Mouse (Mus musculus): Measurements from ENCODE around the gene Fbxo2.
A peak's percentile ranks its signal among the peaks of the same experiment; 100 is the strongest.

Gene Fbxo2

DNA sequence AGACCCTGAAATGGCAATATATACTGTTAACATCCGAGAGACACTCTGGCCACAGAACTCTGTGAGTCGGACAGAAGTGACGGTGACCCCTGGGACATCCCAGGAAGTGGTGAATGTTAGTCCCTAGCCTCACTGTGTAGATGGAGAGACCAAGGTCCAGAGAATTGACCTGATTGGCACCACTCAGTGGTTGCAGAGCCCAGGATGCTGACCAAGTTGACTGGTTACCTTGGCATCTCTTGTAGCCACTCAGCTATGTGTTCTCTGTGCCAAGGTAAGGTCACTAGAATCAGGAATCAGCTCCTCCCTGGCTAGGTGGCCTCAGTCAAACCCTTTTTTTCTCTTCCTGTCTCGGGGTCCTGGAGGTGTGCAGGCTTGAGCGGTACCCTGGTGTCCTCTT, 16.7 kb upstream of the Fbxo2 start:
- no peak for DNase-seq (ENCODE audit: low spot score)

DNA sequence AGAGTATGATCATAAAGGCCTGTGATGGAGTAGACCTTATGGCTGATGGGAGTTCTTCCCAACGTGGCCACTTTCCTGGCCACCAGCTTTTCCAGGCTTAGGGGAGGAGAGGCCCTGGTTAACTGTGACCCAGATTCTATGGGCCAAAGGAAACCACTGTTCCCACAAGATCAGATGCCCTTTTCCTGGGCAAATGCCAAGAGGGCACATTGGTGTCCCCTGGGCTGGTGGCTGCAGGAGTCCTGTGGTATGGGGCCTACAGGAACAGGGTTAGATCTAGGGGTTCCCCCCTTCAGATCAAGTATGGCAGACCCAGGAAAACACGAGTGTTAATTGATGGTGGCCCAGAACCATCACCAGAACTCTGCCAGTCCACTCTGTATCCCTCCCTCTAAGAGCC, 12.7 kb upstream of the Fbxo2 start:
- no peak for DNase-seq (ENCODE audit: low spot score)

DNA sequence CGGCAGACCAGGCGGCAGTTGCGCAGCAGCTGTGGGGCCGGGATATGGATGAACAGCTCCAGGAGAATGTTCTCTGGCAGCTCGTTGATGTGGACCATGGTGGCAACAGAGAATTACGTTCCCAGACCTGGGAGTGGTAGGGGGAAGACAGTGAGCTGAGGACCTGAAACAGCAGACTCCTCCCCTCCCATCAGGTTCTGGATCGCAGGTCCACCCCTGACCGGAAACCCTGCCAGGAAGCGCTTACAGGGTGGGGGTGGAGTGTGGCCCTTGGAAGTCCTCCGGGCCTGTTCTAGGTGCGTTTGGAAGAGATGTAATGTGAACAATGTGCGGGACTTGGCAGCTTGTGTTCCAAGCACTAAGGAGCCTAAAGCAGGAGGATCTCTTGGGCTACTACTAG, 10.9 kb upstream of the Fbxo2 start:
- DNase-seq (ENCODE audit: low spot score), result no peak

DNA sequence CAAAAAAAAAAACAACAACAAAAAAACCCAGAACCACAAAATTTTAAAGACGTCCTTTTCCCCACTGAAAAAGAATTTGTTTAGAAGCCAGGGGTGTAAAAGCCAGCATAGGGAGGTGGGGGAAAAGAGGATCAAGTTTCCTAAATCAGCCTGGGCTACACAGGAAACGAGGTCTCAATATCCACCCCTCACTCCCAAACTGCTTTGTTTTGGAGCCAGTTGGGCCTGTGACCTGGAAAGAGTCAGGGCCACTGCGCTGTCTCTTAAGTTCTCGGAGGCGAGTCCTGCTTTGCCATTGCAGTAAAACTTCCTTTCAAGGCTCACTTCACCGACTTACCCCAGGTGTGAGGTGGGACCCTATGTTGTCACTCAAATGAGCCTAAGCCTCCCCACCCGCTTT, 10.2 kb upstream of the Fbxo2 start:
- DNase-seq (ENCODE audit: low spot score), result no peak

DNA sequence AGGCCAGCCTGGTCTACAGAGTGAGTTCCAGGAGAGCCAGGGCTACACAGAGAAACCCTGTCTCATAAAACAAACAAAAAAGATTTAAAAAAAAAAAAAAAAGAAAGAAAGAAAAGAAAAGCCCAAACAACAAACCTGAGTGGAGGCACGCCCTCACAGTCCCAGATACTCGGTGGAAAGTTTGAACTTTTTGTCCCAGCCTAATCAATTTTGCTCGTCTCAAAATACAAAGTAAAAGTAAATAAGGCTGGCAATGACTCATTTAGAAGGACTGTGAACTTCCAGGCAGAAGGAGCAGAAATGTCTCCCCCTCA, 9.5 kb upstream of the Fbxo2 start:
- no peak for DNase-seq (ENCODE audit: low spot score)

DNA sequence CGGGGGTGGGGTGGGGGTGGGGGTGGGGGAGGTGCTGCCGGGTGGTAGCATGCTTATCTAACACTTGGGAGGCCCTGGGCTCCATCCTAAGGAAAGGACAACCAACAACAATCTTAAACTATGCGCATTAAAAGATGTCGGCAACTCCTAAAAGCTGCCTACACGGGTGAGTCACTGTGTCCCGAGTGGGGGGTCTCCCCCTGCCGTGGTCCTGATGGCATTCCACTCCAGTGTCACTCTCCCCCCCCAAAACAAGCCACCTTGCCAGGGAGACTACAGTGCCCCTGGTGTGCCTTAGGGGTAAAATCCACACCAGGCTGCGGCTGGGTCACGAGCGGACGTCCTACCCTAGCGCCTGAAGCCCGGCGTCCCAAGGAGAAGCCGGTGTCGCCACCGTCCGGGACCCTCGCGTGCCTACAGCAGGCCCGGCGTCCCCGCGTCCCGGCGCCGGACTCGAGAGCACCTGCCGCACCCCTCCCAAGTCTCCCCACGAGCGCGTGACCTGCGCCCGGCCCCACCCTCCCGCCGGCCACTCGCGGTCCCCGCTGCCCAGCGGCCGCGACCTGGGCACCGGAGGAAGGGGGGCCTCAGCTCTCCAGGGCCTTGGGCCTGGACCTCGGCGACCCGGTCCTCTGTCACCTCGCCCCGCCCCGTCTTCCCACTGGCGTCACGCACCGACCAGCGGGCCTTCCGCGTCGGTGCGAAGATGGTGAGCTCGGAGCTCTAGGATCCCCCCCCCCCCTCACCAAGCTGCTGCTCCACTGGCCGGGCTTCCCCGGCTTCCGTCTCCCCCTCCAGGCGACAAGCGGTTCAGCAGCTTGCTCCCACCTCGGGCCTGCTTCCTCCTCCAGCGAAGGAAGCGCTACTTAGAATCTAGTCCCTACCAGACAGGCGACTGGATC, 8.9 kb upstream of the Fbxo2 start, which contains the start of gene Fbxo6:
Gene Fbxo6, minus strand, starts transcription at position 874 of the 902 bp plus-strand sequence.
- peak; percentile 92 for DNase-seq (ENCODE audit: low spot score)

DNA sequence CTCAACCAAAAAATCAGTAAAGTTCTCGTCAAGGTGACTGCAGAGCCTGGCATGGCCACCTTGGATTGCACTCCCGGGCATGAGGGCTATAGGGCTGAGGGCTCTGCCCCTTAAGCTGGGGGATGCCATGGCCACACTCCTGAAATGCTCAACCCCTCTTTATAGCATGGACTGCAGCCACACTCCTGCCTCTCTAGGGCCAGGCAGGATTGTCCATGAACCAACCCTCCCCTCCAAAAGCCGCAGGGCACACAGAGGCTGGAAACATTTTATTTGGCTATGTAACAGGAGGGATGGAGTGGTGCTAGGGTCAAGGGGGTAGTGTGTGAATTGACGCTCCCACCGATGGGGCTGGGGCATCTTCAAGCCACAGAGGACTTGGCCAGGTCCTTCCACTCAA, 7.9 kb upstream of the Fbxo2 start:
- no peak for DNase-seq (ENCODE audit: low spot score)

DNA sequence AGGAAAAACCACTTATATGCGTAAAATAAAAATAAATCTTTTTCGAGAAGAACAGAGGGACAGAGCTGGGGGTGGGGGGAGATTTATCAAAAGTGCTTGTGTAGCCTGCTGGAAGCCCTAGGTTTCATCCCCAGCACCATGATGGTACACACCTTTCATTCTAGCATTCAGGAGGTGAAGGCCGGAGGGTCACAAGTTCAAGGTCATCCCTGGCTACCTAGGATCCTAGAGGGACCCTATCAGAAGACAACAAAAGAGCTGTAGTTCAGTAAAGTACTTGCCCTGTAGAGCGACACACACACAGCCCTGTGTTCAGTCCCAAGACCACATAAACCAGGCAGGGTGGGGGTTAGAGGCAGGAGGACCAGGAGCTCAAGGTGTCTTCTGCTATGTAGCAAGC, 6.4 kb upstream of the Fbxo2 start:
- DNase-seq (ENCODE audit: low spot score), result no peak

DNA sequence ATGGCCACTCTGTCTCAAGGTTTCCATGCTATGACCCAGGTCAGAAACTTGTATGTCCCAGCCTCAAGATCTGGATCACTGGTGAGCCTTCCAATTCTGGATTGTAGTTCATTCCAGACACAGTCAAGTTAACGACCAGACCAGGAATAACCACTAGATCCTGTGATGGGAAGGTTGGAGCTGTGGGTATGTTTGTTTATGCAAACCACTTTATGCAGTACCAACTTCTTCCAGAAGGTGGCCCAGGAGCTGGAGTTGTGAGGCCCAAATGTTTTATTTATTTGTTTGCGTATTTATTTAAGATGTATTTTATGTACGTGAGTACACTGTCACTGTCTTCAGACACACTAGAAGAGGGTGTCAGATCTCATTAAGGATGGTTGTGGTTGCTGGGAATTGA, 5.4 kb upstream of the Fbxo2 start:
- DNase-seq (ENCODE audit: low spot score), result no peak

DNA sequence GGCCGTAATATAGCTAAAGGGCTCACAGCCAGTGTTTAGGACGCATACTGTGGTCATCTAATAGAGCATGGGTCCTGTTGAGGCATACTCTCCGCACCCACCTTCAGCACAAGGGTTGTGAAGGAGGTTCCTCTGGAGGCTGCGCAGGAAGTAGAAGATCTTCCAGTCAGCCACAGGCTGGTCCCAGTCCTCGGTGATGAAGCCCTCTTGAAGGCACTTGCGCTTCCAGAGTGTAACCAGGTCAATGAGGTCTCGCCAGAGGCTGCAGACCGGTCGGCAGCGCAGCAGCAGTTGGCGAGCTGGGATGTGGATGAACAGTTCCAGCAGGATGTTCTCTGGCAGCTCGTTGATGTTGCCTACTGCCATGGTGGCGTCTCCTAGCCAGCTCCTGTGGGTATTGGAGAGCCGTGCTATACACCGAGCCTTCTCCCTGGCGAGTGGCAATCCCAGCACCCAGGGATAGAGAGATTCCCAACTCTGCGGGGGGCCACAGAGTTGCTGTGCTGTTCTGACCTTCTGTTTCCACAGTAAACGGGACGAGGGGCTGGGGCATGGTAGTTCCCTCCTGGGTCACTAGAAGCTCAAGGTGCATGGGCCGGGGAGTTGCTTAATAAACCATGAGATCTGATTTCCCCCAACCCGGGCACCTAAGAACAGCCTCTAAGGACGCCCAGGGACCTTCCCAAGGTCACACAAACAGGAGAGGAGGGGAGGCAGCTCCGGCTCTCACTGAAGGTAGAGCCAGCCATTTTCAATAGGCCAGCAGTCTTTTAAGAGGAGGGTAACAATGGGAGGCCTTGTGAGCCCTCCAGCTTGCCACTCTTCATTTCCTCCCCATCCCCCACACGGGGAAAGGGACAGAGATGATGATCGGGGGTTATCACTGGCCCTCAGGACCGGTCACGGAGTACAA, 1.7 kb upstream of the Fbxo2 start:
- DNase-seq (ENCODE audit: low spot score), result no peak

DNA sequence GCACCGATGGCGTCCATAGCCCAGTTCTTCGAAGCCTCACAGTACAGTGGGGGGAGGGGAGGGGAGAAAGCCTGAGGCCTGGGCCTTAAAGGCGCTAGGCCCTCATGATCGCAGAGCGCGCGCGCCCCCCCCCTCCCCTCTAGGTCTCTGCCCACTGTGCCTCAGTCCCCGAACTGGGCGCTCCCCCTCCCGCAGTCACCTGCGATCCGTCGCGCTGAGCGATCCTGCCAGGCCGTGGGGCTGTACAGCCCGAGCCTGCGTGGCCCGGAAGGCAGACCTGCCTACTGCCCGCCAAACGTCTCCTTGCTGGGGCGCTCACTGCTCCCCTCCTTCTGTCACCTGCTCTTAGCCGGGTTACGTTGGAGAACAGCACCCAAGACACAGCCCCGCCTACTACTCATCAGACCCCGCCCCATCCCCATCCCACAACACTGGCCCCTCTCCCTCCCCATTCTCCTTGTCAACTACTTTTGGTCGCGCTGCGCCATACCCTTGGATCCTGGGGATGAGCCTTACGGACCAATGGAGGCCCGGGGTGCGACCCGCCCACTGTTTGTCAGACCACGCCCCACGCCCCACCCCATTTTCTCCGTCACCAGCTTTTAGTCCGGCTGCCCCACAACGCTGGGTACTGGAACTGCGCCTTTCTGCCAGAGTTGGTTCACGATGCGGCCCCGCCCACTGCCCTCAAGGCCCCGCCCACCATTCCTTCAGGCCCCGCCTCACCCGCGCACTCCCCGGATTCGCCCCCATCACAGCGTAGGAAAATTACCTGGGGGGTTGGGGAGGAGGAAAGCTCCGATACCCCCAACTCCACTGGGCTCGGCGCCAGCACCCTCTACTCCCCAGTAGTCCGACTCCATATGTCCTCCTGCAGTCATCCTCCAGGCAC, 631 bp upstream of the Fbxo2 start:
- DNase-seq (ENCODE audit: low spot score), result peak; percentile 95

DNA sequence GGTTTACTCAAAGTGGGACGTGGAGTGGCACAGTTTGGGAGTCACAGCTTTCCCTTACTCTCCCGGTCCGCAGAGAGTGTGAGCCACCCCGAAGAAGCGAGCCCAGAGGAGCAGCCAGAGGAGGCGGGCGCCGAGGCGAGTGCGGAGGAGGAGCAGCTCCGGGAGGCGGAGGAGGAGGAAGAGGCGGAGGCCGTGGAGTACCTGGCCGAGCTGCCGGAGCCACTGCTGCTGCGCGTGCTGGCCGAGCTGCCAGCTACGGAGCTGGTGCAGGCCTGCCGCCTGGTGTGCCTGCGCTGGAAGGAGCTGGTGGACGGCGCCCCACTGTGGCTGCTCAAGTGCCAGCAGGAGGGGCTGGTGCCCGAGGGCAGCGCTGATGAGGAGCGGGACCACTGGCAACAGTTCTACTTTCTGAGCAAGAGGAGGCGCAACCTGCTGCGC, 3.6 kb downstream of the Fbxo2 start:
- DNase-seq (ENCODE audit: low spot score), result peak; percentile 84

DNA sequence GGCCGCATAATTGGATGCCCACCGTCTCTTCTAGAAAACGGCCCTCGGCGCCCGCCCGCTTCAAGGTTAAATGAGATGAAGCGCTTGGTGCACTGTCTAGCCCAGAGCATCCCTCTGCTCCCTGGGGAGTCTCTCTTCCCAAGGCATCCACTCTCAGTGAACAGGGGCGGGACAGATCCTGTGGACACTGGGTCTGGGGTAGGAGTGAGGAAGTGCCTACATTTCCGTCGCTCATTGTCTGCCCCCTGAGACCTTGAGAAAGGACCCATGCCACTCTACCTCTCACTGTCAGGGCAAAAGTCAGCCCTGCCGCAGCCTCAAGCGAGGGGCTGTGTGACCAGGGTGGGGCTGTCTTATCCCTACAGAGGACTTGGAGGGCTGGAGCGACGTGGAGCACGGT, 4.0 kb downstream of the Fbxo2 start:
- DNase-seq (ENCODE audit: low spot score), result no peak

DNA sequence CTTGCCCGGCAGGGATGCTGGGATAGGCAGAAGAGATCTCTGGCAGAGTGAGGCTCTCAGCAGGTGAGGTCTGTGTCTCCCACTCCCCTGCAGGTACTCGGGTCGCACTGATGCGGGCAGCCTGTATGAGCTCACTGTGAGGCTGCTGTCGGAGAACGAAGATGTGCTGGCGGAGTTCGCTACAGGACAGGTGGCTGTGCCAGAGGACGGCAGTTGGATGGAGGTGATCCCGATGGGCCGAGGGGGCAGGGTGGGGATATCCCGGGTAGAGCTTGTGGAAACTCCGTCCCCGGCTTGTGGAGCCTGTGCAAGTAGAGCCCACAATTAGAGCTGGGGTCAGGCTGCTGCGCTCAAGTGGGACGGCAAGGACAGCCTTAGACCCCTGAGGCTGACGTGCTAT, 5.1 kb downstream of the Fbxo2 start:
- DNase-seq (ENCODE audit: low spot score), result no peak

DNA sequence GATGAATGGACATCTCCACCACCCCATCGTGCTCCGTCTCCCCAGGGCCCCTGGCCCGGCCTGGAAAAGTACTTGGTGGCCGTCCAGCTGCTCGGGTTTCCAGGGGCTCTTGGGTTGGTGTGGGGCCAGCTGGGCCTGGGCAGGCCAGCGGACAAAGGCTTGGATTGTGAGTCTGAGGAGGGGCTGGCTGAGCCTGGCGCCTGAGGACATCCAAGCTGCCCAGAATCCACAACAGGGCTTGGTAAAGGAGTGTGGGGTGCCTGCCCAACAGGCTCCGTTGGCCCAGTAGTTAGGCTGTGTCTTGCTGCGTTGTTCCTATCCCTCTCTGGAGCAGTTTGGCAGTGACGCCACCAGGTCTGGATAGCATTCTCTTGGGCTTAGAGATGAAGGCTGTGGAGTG, 6.0 kb downstream of the Fbxo2 start:
- DNase-seq (ENCODE audit: low spot score), result no peak

DNA sequence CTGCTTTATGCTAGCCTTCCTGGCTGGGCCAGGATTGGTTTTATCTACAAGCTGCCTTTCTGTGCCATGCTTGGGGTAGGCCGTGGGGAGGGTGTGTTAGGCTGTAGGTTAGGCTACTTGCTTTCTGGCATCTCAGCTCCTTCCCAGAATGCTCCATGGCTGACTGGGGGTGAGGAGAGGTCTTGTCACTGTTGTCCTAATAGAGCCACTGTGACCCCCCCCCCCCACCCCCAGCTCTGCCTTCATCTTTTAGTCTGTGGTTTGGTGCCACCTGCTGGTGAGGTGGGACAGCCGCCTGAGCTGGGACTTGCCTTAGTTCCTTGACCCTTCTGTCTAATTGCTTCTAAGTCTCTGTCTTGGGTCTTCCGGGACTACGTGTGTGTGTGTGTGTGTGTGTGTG, 6.6 kb downstream of the Fbxo2 start:
- peak; percentile 87 for DNase-seq (ENCODE audit: low spot score)

DNA sequence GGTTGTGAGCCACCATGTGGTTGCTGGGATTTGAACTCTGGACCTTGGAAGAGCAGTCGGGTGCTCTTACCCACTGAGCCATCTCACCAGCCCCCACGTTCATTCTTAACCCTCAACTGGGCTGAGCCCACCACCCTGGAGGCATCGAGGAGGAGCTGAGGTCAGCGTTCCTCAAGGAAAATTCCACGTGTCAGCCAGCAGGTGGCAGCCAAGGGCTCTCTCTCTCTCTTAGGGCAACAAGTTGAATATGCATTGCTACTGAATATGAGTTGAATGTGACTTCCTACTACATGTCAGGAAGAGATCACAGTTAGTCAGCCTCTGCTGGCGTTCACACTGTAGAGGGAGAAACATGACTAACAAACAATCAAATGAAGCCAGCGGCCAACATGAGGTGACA, 7.9 kb downstream of the Fbxo2 start:
- peak; percentile 83 for DNase-seq (ENCODE audit: low spot score)

DNA sequence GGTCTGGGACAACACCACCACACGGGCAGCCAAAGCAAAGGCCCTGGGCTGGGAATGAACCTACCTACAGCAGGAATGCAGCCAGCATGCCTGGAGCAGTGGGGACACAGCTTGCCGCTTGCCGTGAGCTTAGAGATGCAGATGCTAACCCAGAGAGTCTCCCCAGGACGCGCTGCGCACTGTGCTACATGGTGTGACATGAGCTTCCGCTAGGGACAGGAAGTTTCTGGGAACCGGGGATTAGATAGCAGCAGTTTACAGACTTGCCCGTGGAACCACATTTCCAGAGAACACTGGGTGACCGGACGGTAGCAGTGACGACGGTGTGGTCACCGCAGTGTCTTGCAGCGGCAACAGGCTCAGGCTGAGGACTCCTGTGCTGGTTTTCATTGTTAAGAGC, 9.2 kb downstream of the Fbxo2 start:
- no peak for DNase-seq (ENCODE audit: low spot score)

DNA sequence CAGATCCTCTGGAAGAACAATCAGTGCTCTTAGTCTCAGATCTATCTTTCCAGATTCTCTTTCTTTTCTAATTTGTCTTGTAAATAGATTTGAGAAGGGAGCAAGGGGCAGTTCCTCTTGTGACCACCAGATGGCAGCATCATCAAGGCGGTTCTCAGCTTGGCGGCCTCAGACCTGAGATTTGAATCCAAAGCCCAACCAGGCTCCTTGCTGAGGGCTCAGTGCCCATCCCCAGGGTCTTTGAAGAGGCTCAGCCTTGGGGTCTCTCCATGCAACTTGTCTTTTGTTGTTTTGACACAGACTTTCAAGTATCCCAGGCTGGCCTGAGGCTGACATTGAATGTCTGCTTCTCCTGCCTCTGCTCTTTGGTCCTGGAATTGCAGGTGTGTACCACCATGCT, 10.4 kb downstream of the Fbxo2 start:
- peak; percentile 74 for DNase-seq (ENCODE audit: low spot score)

DNA sequence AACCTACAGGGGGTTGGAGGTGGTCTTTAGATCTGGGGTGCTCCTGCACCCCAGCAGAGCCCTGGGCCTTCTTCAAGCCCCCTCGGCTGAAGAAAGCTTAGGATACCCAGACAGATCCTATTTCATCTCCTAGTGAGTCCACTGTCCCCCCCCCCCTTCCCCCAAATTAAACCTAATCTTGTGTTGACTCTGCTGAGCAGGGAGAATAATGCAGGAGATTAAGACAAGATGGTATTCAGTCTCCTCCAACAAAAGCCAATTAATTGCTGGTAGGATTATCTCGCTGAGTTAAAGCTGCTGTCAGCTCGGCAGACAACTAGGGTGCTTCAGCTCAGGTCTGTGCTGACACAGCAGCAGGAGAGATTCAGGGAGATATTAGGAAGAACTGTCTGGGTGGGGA, 10.8 kb downstream of the Fbxo2 start:
- no peak for DNase-seq (ENCODE audit: low spot score)

DNA sequence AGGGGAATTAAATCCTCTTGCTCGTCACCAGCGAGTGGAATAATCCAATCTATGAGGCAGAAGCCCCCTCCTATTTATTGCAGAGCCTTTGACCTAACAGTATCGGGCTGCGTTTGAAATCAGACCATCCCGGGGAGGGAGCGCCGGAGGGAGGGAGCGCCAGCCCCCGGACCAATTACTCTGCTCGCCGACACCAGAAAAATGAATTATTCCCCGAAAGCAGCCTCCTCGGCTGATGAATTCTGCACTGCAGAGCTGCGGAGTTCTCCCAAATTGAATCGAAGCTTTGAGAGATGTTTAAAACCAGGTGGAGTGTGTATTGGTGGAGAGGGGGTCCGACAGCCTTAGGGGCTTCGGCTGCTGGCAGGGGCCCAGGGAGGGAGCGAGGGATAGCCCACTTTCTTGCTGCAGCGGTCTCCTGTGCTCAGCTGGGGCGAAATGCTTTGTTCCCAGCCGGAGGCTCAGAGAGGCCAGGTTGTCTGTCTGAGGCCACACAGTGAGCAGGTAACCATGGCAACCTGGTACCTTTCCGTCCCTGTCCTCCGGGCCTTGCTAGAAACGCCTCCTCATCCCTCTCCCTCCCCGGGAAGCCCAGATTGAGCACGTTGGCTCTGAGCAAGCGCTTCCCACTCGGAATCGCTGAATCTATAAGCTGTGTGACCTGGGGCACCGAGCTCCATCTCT, 13.5 kb downstream of the Fbxo2 start:
- no peak for DNase-seq (ENCODE audit: low spot score)

DNA sequence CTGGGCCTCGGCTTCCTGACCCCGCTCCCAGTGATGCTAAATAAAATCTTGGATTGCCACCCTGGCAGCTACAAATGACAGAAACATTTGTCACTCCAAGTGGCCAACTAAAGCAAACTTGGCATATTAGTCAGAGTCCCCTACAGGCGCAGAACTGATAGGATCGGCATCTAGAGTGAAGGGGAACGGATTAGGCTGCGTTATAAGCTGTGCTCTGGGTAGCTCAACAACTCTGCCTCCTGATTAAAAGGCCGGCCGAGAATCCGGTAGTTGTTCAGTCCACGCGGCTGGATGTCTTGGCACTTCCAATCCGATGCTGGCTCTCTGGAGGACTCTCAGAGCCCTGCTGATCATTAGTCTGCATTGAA, 14.1 kb downstream of the Fbxo2 start:
- DNase-seq (ENCODE audit: low spot score), result no peak

Data from testis, postnatal 10 days (tissue).